Mouse (Mus musculus) lung, postnatal 0 days (tissue): ENCODE data around the gene Insc. TPM values are rescaled to one million over a fixed set of nuclear protein-coding genes. Genes with fewer than 3 reads are reported as not detected.

Experiments
- ATAC-seq: fragments of 200-750 bp; cut with Nextera tagmentation; 2 replicates; pipeline ENCODE4 v1.8.0; 2017; ENCODE audit warnings: moderate library complexity
- DNase-seq: peaks from one replicate; pipeline ENCODE4 v3.0.0-alpha.2; 2016; ENCODE audit warnings: low spot score
- H3K27ac ChIP-seq: fragments of 300-500 bp; sonication (generic); 2 replicates; pipeline ENCODE4 v1.5.1; 2014; ENCODE audit warnings: antibody characterized with exemption, mild to moderate bottlenecking, low read length, mixed read lengths
- H3K27me3 ChIP-seq: fragments of 300-500 bp; sonication (generic); replicated peaks from 2 replicates; pipeline ENCODE4 v1.6.1; 2014; ENCODE audit warnings: low read length, mixed read lengths; ENCODE audit not compliant: insufficient read depth
- H3K36me3 ChIP-seq: fragments of 300-500 bp; sonication (generic); 2 replicates; pipeline ENCODE4 v1.6.1; 2014; ENCODE audit warnings: low read length, mixed read lengths; ENCODE audit not compliant: insufficient read depth
- H3K4me1 ChIP-seq: fragments of 300-500 bp; sonication (generic); 2 replicates; pipeline ENCODE4 v1.6.1; 2014; ENCODE audit warnings: antibody characterized with exemption, low read depth, low read length, mixed read lengths; ENCODE audit not compliant: insufficient read depth
- H3K4me2 ChIP-seq: fragments of 300-500 bp; sonication (generic); replicated peaks from 2 replicates; pipeline ENCODE4 v1.6.1; 2014; ENCODE audit warnings: low read depth, mild to moderate bottlenecking, low read length, moderate library complexity, mixed read lengths
- H3K4me3 ChIP-seq: fragments of 300-500 bp; sonication (generic); 2 replicates; pipeline ENCODE4 v1.5.1; 2014; ENCODE audit warnings: low read depth, low read length
- H3K9ac ChIP-seq: fragments of 300-500 bp; sonication (generic); replicated peaks from 2 replicates; pipeline ENCODE4 v1.6.1; 2014; ENCODE audit warnings: low read depth, mild to moderate bottlenecking
- H3K9me3 ChIP-seq: fragments of 300-500 bp; sonication (generic); 2 replicates; pipeline ENCODE4 v1.6.1; 2016; ENCODE audit warnings: low read length, mixed read lengths
- CTCF ChIP-seq: IDR thresholded peaks from 2 replicates; pipeline ENCODE4 v1.5.1; 2016; ENCODE audit warnings: antibody characterized with exemption, mild to moderate bottlenecking
- EP300 ChIP-seq: IDR thresholded peaks from 2 replicates; pipeline ENCODE4 v1.6.1; 2016; ENCODE audit warnings: antibody characterized with exemption, mild to moderate bottlenecking, control low read depth
- WGBS: fragments of 180-500 bp; shearing (Covaris S2); extraction: QIAGEN DNeasy Blood & Tissue Kit; methylation state at CpG from one replicate; pipeline ENCODE4 v1.1.7; 2014; 5-methylcytosine and 5-hydroxymethylcytosine counted together
- polyA plus RNA-seq: library from polyadenylated mRNA; unstranded; fragments of >200 nt; fragmentation: Nextera tagmentation; extraction: Ambion mirVana; gene quantifications from 2 replicates; pipeline ENCODE4 v1.2.1, GENCODE M21; 2015

Gene Insc
- polyA plus RNA-seq = 0.66 and 0.77 TPM in 2 replicates

GRCm38 (mm10) chr7:114743022-114743780 lies at the start of gene Insc:
TSS of gene Insc (plus strand) at chr7:114743694.
- H3K9me3 ChIP-seq = no peaks in the 10 kb centered on the region
- H3K4me3 ChIP-seq = no peak within 1 kb of the TSS
- no peaks in the 10 kb centered on the region for H3K27me3 ChIP-seq
- DNase-seq = no peak
- H3K36me3 ChIP-seq = no peaks in the 10 kb centered on the region
- no peak within 1 kb of the TSS for H3K27ac ChIP-seq
- no peak for ATAC-seq
- no peaks in the 10 kb centered on the region for H3K4me1 ChIP-seq
- H3K9ac ChIP-seq = no peak within 1 kb of the TSS
- TF ChIP-seq CTCF (no peak), EP300 (no peak)
- WGBS = 63% methylated on average over 5 of the region's 5 CpGs
- no peak within 1 kb of the TSS for H3K4me2 ChIP-seq

- Histone ChIP-seq H3K4me3 (no peak overlapping the region), H3K9me3 (no peaks in the 10 kb centered on the region), H3K36me3 (no peaks in the 10 kb centered on the region), H3K27me3 (no peaks in the 10 kb centered on the region), H3K4me1 (no peaks in the 10 kb centered on the region), H3K27ac (no peak overlapping the region), H3K9ac (no peak overlapping the region), H3K4me2 (no peak overlapping the region)
- TF ChIP-seq CTCF = no peak
- DNase-seq (no peak), ATAC-seq (no peak)
- 16% methylated on average over 2 of the region's 2 CpGs for WGBS
Observed at GRCm38 (mm10) chr7:114700871-114701270, 42.6 kb upstream of the Insc start.

- no peak overlapping the region for H3K4me2 ChIP-seq
- ATAC-seq (no peak), DNase-seq (no peak)
- no peaks in the 10 kb centered on the region for H3K9me3 ChIP-seq
- H3K4me3 ChIP-seq = no peak overlapping the region
- no peaks in the 10 kb centered on the region for H3K27me3 ChIP-seq
- H3K36me3 ChIP-seq = no peaks in the 10 kb centered on the region
- H3K9ac ChIP-seq = no peak overlapping the region
- WGBS = 60% methylated on average over 4 of the region's 4 CpGs
- H3K27ac ChIP-seq = no peak overlapping the region
- no peak for TF ChIP-seq CTCF
- TF ChIP-seq EP300 = no peak
- no peaks in the 10 kb centered on the region for H3K4me1 ChIP-seq
Observed at GRCm38 (mm10) chr7:114706716-114707115, 36.8 kb upstream of the Insc start.

GRCm38 (mm10) chr7:114707398-114707797 lies 36.1 kb upstream of the Insc start:
- Histone ChIP-seq H3K36me3 (no peaks in the 10 kb centered on the region), H3K27ac (no peak overlapping the region), H3K9ac (no peak overlapping the region), H3K4me1 (no peaks in the 10 kb centered on the region), H3K9me3 (no peaks in the 10 kb centered on the region), H3K4me2 (no peak overlapping the region), H3K4me3 (no peak overlapping the region), H3K27me3 (no peaks in the 10 kb centered on the region)
- DNase-seq (no peak), ATAC-seq (no peak)
- 68% methylated on average over 1 of the region's 1 CpGs for WGBS
- TF ChIP-seq EP300 (no peak), CTCF (no peak)

- TF ChIP-seq EP300 (no peak), CTCF (no peak)
- no peaks in the 10 kb centered on the region for H3K27me3 ChIP-seq
- DNase-seq (no peak), ATAC-seq (no peak)
- WGBS = 79% methylated on average over 2 of the region's 2 CpGs
- no peaks in the 10 kb centered on the region for H3K9me3 ChIP-seq
- no peak overlapping the region for H3K4me3 ChIP-seq
- no peaks in the 10 kb centered on the region for H3K4me1 ChIP-seq
- H3K9ac ChIP-seq = no peak overlapping the region
- H3K27ac ChIP-seq = no peak overlapping the region
- H3K36me3 ChIP-seq = no peaks in the 10 kb centered on the region
- H3K4me2 ChIP-seq = no peak overlapping the region
Observed at GRCm38 (mm10) chr7:114710419-114710818, 33.1 kb upstream of the Insc start.

GRCm38 (mm10) chr7:114712523-114712922 lies 31.0 kb upstream of the Insc start:
- 62% methylated on average over 1 of the region's 1 CpGs for WGBS
- Histone ChIP-seq H3K27ac (no peak overlapping the region), H3K9me3 (no peaks in the 10 kb centered on the region), H3K36me3 (no peaks in the 10 kb centered on the region), H3K4me1 (no peaks in the 10 kb centered on the region), H3K9ac (no peak overlapping the region), H3K4me2 (no peak overlapping the region), H3K27me3 (no peaks in the 10 kb centered on the region), H3K4me3 (no peak overlapping the region)
- TF ChIP-seq CTCF = no peak
- no peak for TF ChIP-seq EP300
- no peak for ATAC-seq
- DNase-seq = no peak
